Mouse (Mus musculus) CH12.LX (cell line): ENCODE data around the gene Lrp6.

ENCODE experiments used
- CHD1 ChIP-seq: IDR thresholded peaks from 2 replicates; pipeline ENCODE4 v1.6.1; 2012; ENCODE audit warnings: low read depth, low read length, improper control_type of control experiment, inconsistent platforms
- CHD2 ChIP-seq: IDR thresholded peaks from 2 replicates; pipeline ENCODE4 v1.6.1; 2011; ENCODE audit warnings: low read length, improper control_type of control experiment
- CTCF ChIP-seq, 2 experiments: IDR thresholded peaks in 1 of 2; conservative IDR thresholded peaks in 1 of 2; 2 replicates each; pipeline ENCODE4 v1.5.1; 2011 to 2012; ENCODE audit warnings: low read depth in 2 of 2, low read length in 2 of 2, improper control_type of control experiment in 1 of 2, inconsistent platforms in 1 of 2, mild to moderate bottlenecking in 1 of 2, moderate library complexity in 1 of 2
- EP300 ChIP-seq: IDR thresholded peaks from 2 replicates; pipeline ENCODE4 v1.6.1; 2011; ENCODE audit warnings: low read length, improper control_type of control experiment
- GABPA ChIP-seq: IDR thresholded peaks from 2 replicates; pipeline ENCODE4 v1.6.1; 2012; ENCODE audit warnings: low read depth, low read length, improper control_type of control experiment, inconsistent platforms; ENCODE audit not compliant: insufficient replicate concordance
- JUND ChIP-seq: conservative IDR thresholded peaks from 2 replicates; pipeline ENCODE4 v1.6.1; 2011; ENCODE audit warnings: low read depth, low read length, improper control_type of control experiment
- MAFK ChIP-seq: IDR thresholded peaks from 2 replicates; pipeline ENCODE4 v1.6.1; 2011; ENCODE audit warnings: low read length, improper control_type of control experiment; ENCODE audit not compliant: insufficient replicate concordance
- MAX ChIP-seq: IDR thresholded peaks from 2 replicates; pipeline ENCODE4 v1.6.1; 2011; ENCODE audit warnings: low read length, improper control_type of control experiment
- MEF2A ChIP-seq: IDR thresholded peaks from 2 replicates; pipeline ENCODE4 v1.6.1; 2014; ENCODE audit warnings: low read depth, mild to moderate bottlenecking, inconsistent platforms, low read length, improper control_type of control experiment, borderline replicate concordance
- MXI1 ChIP-seq: IDR thresholded peaks from 2 replicates; pipeline ENCODE4 v1.6.1; 2011; ENCODE audit warnings: mild to moderate bottlenecking, low read depth, low read length, improper control_type of control experiment
- POLR2A ChIP-seq: IDR thresholded peaks from 2 replicates; pipeline ENCODE4 v1.6.1; 2011; ENCODE audit warnings: low read depth, mild to moderate bottlenecking, improper control_type of control experiment, low read length
- RAD21 ChIP-seq: IDR thresholded peaks from 2 replicates; pipeline ENCODE4 v1.6.1; 2011; ENCODE audit warnings: low read depth, mild to moderate bottlenecking, low read length, improper control_type of control experiment, moderate library complexity
- UBTF ChIP-seq: IDR thresholded peaks from 2 replicates; pipeline ENCODE4 v1.6.1; 2012; ENCODE audit warnings: low read depth, mild to moderate bottlenecking, inconsistent platforms, low read length, improper control_type of control experiment, moderate library complexity
- ZC3H11A ChIP-seq: IDR thresholded peaks from 2 replicates; pipeline ENCODE4 v1.6.1; 2012; ENCODE audit warnings: low read depth, mild to moderate bottlenecking, inconsistent platforms, low read length, improper control_type of control experiment

- TF ChIP-seq CTCF (conservative IDR thresholded peaks at IDR 0.05 in 1 of 2, IDR thresholded peaks at IDR 0.05 in 1 of 2; ENCODE audit: low read depth in 2 of 2, low read length in 2 of 2), result no peak
- TF ChIP-seq CHD2, result no peak
- TF ChIP-seq MAFK, result no peak
- TF ChIP-seq ZC3H11A, result no peak
- TF ChIP-seq RAD21, result no peak
- TF ChIP-seq POLR2A, result no peak
- no peak for TF ChIP-seq MXI1
- TF ChIP-seq MEF2A, result no peak
- no peak for TF ChIP-seq EP300
- TF ChIP-seq UBTF, result no peak
- no peak for TF ChIP-seq GABPA
- no peak for TF ChIP-seq MAX
- no peak for TF ChIP-seq CHD1
- no peak for TF ChIP-seq JUND
Observed at GRCm38 (mm10) chr6:134521411-134521810, 45.4 kb downstream of the Lrp6 start.
